Mouse (Mus musculus) megakaryocyte, embryonic 14.5 days (primary cell): ENCODE measurements around the gene Gskip. TPM values are rescaled to one million over a fixed set of nuclear protein-coding genes. Genes with fewer than 3 reads are reported as not detected.

Experiments used
- H3K27me3 ChIP-seq: replicated peaks from 2 replicates; pipeline ENCODE3; 2012; ENCODE audit warnings: inconsistent platforms
- H3K36me3 ChIP-seq: replicated peaks from 2 replicates; pipeline ENCODE3; 2012; ENCODE audit warnings: low read length, inconsistent platforms, mixed read lengths
- H3K4me1 ChIP-seq: 2 replicates; pipeline ENCODE4 v1.6.1; 2012; ENCODE audit warnings: inconsistent platforms
- H3K4me3 ChIP-seq: replicated peaks from 2 replicates; pipeline ENCODE3; 2012; ENCODE audit warnings: moderate library complexity, mild to moderate bottlenecking, inconsistent platforms
- H3K9me3 ChIP-seq: 2 replicates; pipeline ENCODE4 v1.6.1; 2012; ENCODE audit warnings: inconsistent platforms
- FLI1 ChIP-seq: IDR thresholded peaks from 2 replicates; pipeline ENCODE4 v1.6.1; 2012; ENCODE audit warnings: low read length, inconsistent platforms, mixed read lengths
- GATA1 ChIP-seq: IDR thresholded peaks from 3 replicates; pipeline ENCODE4 v1.6.1; 2012; ENCODE audit warnings: mixed read lengths, low read length, inconsistent platforms, borderline replicate concordance
- polyA plus RNA-seq: library from polyadenylated mRNA; stranded (reverse); fragments of >175 nt; gene quantifications from 2 replicates; pipeline ENCODE4 v1.2.3, GENCODE M21; 2012; ENCODE audit warnings: low replicate concordance; ENCODE audit not compliant: insufficient read depth

Gskip gene
- polyA plus RNA-seq, result 4.2 TPM in 1 of 2 replicates, not detected in the other

- H3K27me3 ChIP-seq, result no peaks in the 10 kb centered on the region
- peaks cover 32% of the 10 kb centered on the region for H3K36me3 ChIP-seq
- H3K9me3 ChIP-seq, result no peaks in the 10 kb centered on the region
- peak within 1 kb of the TSS; percentile 98 for H3K4me3 ChIP-seq
- peaks cover 75% of the 10 kb centered on the region for H3K4me1 ChIP-seq
- TF ChIP-seq FLI1 (no peak), GATA1 (no peak)
Measured at GRCm38 (mm10) chr12:105683933-105684901, at the start of gene Gskip. Gene Gskip, plus strand, starts transcription at chr12:105684829.

GRCm38 (mm10) chr12:105636551-105636950 lies 48.1 kb upstream of the Gskip start:
- Histone ChIP-seq H3K27me3 (no peaks in the 10 kb centered on the region), H3K4me3 (no peak overlapping the region), H3K36me3 (peaks cover 100% of the 10 kb centered on the region), H3K4me1 (peaks cover 6% of the 10 kb centered on the region; the same call in 1 of the 2 replicates), H3K9me3 (no peaks in the 10 kb centered on the region)
- TF ChIP-seq FLI1 (no peak), GATA1 (no peak)

GRCm38 (mm10) chr12:105637554-105637953 lies 47.1 kb upstream of the Gskip start:
- Histone ChIP-seq H3K9me3 (no peaks in the 10 kb centered on the region), H3K36me3 (peaks cover 100% of the 10 kb centered on the region), H3K4me1 (peaks cover 9% of the 10 kb centered on the region; the same call in 1 of the 2 replicates), H3K4me3 (no peak overlapping the region), H3K27me3 (no peaks in the 10 kb centered on the region)
- TF ChIP-seq GATA1 (no peak), FLI1 (no peak)

GRCm38 (mm10) chr12:105642770-105643321 lies 41.8 kb upstream of the Gskip start:
- TF ChIP-seq FLI1, result no peak
- no peak for TF ChIP-seq GATA1
- Histone ChIP-seq H3K36me3 (peaks cover 100% of the 10 kb centered on the region), H3K27me3 (no peaks in the 10 kb centered on the region), H3K9me3 (no peaks in the 10 kb centered on the region), H3K4me3 (no peak overlapping the region), H3K4me1 (peaks cover 3% of the 10 kb centered on the region; the same call in 1 of the 2 replicates)

- H3K36me3 ChIP-seq, result peaks cover 100% of the 10 kb centered on the region
- no peaks in the 10 kb centered on the region for H3K27me3 ChIP-seq
- no peak overlapping the region for H3K4me3 ChIP-seq
- no peak for TF ChIP-seq GATA1
- no peak for TF ChIP-seq FLI1
- no peaks in the 10 kb centered on the region for H3K9me3 ChIP-seq
- H3K4me1 ChIP-seq, result no peaks in the 10 kb centered on the region; the same call in 1 of the 2 replicates
Measured at GRCm38 (mm10) chr12:105655850-105656249, 28.8 kb upstream of the Gskip start.

GRCm38 (mm10) chr12:105676274-105676673 lies 8.4 kb upstream of the Gskip start:
- TF ChIP-seq GATA1 (no peak), FLI1 (no peak)
- no peaks in the 10 kb centered on the region for H3K9me3 ChIP-seq
- peaks cover 85% of the 10 kb centered on the region for H3K36me3 ChIP-seq

GRCm38 (mm10) chr12:105678211-105678610 lies 6.4 kb upstream of the Gskip start:
- TF ChIP-seq GATA1, result no peak
- Histone ChIP-seq H3K9me3 (no peaks in the 10 kb centered on the region), H3K27me3 (no peaks in the 10 kb centered on the region), H3K4me3 (peak overlapping the region; percentile 38), H3K36me3 (peaks cover 72% of the 10 kb centered on the region), H3K4me1 (peaks cover 81% of the 10 kb centered on the region)

More at GRCm38 (mm10) chr12:105676274-105676673, 8.4 kb upstream of the Gskip start:
- Histone ChIP-seq H3K4me3 (peak overlapping the region; percentile 47), H3K4me1 (peaks cover 61% of the 10 kb centered on the region), H3K27me3 (no peaks in the 10 kb centered on the region)

- TF ChIP-seq FLI1 (no peak), GATA1 (no peak)
- Histone ChIP-seq H3K4me1 (peaks cover 85% of the 10 kb centered on the region), H3K9me3 (no peaks in the 10 kb centered on the region), H3K36me3 (peaks cover 66% of the 10 kb centered on the region), H3K27me3 (no peaks in the 10 kb centered on the region), H3K4me3 (no peak overlapping the region)
Measured at GRCm38 (mm10) chr12:105678762-105679161, 5.9 kb upstream of the Gskip start.

- H3K36me3 ChIP-seq, result peaks cover 36% of the 10 kb centered on the region
- peaks cover 73% of the 10 kb centered on the region for H3K4me1 ChIP-seq
- peak within 1 kb of the TSS; percentile 98 for H3K4me3 ChIP-seq
- TF ChIP-seq FLI1, result no peak
- no peak for TF ChIP-seq GATA1
- H3K27me3 ChIP-seq, result no peaks in the 10 kb centered on the region
- H3K9me3 ChIP-seq, result no peaks in the 10 kb centered on the region
Measured at GRCm38 (mm10) chr12:105685001-105685691, 517 bp downstream of the Gskip start, which contains the start of gene Atg2b. Gene Atg2b, minus strand, starts transcription at chr12:105685211.
